Mouse (Mus musculus) liver, postnatal 0 days (tissue): ENCODE measurements around the gene Slc39a11.

ENCODE experiments used
- CTCF ChIP-seq: sonication (generic); IDR thresholded peaks from 2 replicates; pipeline ENCODE4 v1.5.1; 2016; ENCODE audit warnings: antibody characterized with exemption, low read depth
- EP300 ChIP-seq: IDR thresholded peaks from 2 replicates; pipeline ENCODE4 v1.6.1; 2016; ENCODE audit warnings: antibody characterized with exemption, low read depth, mild to moderate bottlenecking

DNA sequence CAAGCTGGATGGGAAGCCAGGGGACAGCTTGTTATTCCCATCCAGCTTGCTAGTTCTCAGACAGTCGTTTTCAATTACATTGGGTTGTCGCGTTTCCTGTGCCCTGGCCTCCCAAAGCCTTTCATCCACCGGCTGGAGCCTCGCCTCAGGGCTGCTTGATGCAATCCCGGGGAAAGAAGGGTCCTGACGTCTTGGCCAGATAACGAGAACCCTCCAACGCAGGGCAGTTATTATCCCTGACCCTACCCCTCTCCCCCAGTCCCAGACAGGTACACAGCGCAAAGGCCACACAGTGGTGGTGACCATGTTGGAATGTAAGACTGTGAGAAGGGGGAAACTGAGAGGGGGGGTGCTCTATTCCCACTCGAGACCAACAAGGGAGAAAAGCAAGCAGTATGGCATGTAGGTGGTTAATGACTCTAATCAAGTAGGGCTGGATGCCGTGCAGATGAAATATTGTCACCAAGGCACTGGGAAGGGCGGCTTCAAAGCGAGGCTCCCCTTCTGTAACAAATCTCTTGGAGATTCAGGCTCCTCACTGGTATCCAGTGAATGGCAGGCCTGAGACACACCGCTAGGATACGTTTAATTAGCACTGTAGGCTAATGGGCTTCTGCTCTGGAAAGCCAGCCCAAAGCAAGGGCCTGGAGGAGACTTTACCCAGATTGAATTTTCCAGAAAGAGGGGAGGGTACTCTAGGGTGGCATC lies 196.9 kb downstream of the Slc39a11 start:
- no peak for TF ChIP-seq CTCF
- no peak for TF ChIP-seq EP300
